Mouse (Mus musculus) embryonic fibroblast, embryonic 13.5 days (primary cell): ENCODE measurements at regions not wholly inside any gene's neighbourhood (a gene's known extent, or its start where the extent isn't known, plus 50 kb on each side); places are given as distances from the start of the nearest gene placed in this dataset.

ENCODE experiments used
- CTCF ChIP-seq: IDR thresholded peaks from 2 replicates; pipeline ENCODE4 v1.5.1; 2011; ENCODE audit warnings: mild to moderate bottlenecking, control low read depth, low read length, moderate library complexity, borderline replicate concordance; ENCODE audit not compliant: insufficient read depth
- POLR2A ChIP-seq: IDR thresholded peaks from 2 replicates; pipeline ENCODE4 v1.6.1; 2011; ENCODE audit warnings: low read depth, mild to moderate bottlenecking, control low read depth, low read length, moderate library complexity

DNA sequence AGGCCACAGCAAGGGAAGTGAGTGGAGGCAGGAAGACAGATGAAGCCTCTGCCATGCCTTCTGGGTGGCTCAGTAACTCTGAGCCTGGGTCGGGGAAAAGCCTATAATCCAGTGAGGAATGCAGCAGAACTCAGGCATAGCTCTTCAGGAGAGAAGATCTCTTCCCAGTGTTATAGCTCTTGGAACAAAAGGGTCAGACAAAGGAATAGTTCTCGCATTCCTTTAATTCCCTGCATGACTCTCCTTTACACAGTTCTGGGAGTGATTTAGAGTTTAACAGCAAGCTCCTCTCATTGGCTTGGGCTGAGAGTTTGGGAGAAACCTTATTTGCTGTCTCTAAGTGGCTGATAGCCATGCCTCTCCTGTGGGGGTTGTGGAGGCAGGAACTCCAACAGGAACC, 352.0 kb upstream of the Tacstd2 start:
- no peak for TF ChIP-seq CTCF
- no peak for TF ChIP-seq POLR2A
